Mouse (Mus musculus) heart, adult 2 months (tissue): ENCODE results near the gene Gm3239.
"Not testable (repeated sequence)": the region's sequence is repeated elsewhere in the genome, so short reads cannot be mapped to it uniquely, and the experiment has no call there.

ENCODE experiments used
- CTCF ChIP-seq: fragments of 200-600 bp; IDR thresholded peaks from 2 replicates; pipeline ENCODE4 v1.8.1; 2022; ENCODE audit warnings: antibody characterized with exemption, mild to moderate bottlenecking, moderate library complexity
- EP300 ChIP-seq: fragments of 200-500 bp; IDR thresholded peaks from 2 replicates; pipeline ENCODE4 v1.6.1; 2011; ENCODE audit warnings: low read depth, low read length, control low read depth; ENCODE audit not compliant: insufficient read depth
- POLR2A ChIP-seq: fragments of 200-500 bp; IDR thresholded peaks from 2 replicates; pipeline ENCODE4 v1.6.1; 2011; ENCODE audit warnings: mild to moderate bottlenecking, low read depth, low read length, control low read depth; ENCODE audit not compliant: insufficient read depth

- TF ChIP-seq POLR2A, EP300, CTCF: not testable (repeated sequence)
Measured at GRCm38 (mm10) chr14:4632052-4632451, 31.9 kb upstream of the Gm3239 start, which contains the start of gene Gm8159.
